Mouse (Mus musculus) hindbrain, embryonic 16.5 days (tissue): ENCODE results near the gene Myo19. TPM values are rescaled to one million over a fixed set of nuclear protein-coding genes. Genes with fewer than 3 reads are reported as not detected.

Experiments used
- ATAC-seq: fragments of 200-750 bp; cut with Nextera tagmentation; 2 replicates; pipeline ENCODE4 v1.8.0; 2017; ENCODE audit warnings: moderate TSS enrichment, moderate library complexity
- H3K27ac ChIP-seq: fragments of 300-500 bp; sonication (generic); 2 replicates; pipeline ENCODE4 v1.5.1; 2014; ENCODE audit warnings: low read depth, mild to moderate bottlenecking, control low read depth, low read length, moderate library complexity
- H3K27me3 ChIP-seq: fragments of 300-500 bp; sonication (generic); replicated peaks from 2 replicates; pipeline ENCODE4 v1.6.1; 2014; ENCODE audit warnings: low read length; ENCODE audit not compliant: control insufficient read depth, insufficient read depth
- H3K36me3 ChIP-seq: fragments of 300-500 bp; sonication (generic); 2 replicates; pipeline ENCODE4 v1.6.1; 2014; ENCODE audit warnings: mild to moderate bottlenecking, low read length, moderate library complexity, mixed read lengths; ENCODE audit not compliant: control insufficient read depth, insufficient read depth
- H3K4me1 ChIP-seq: fragments of 300-500 bp; sonication (generic); 2 replicates; pipeline ENCODE4 v1.6.1; 2014; ENCODE audit warnings: low read depth, low read length; ENCODE audit not compliant: control insufficient read depth, insufficient read depth
- H3K4me2 ChIP-seq: fragments of 300-500 bp; sonication (generic); 2 replicates; pipeline ENCODE4 v1.6.1; 2014; ENCODE audit warnings: mild to moderate bottlenecking, low read length, control low read depth, moderate library complexity
- H3K4me3 ChIP-seq: fragments of 300-500 bp; sonication (generic); 2 replicates; pipeline ENCODE4 v1.5.1; 2014; ENCODE audit warnings: mild to moderate bottlenecking, low read length, control low read depth, moderate library complexity
- H3K9ac ChIP-seq: fragments of 300-500 bp; sonication (generic); 2 replicates; pipeline ENCODE4 v1.6.1; 2014; ENCODE audit warnings: low read depth, mild to moderate bottlenecking, control low read depth, low read length, moderate library complexity
- H3K9me3 ChIP-seq: fragments of 300-500 bp; sonication (generic); 2 replicates; pipeline ENCODE4 v1.6.1; 2014; ENCODE audit warnings: mild to moderate bottlenecking, low read length, moderate library complexity; ENCODE audit not compliant: control insufficient read depth
- WGBS: fragments of 180-500 bp; shearing (Covaris S2); extraction: QIAGEN DNeasy Blood & Tissue Kit; methylation state at CpG from one replicate; pipeline ENCODE4 v1.1.7; 2014; 5-methylcytosine and 5-hydroxymethylcytosine counted together
- polyA plus RNA-seq: library from polyadenylated mRNA; unstranded; fragments of >200 nt; fragmentation: Nextera tagmentation; extraction: Ambion mirVana; gene quantifications from 2 replicates; pipeline ENCODE4 v1.2.1, GENCODE M21; 2015

Gene Myo19
- polyA plus RNA-seq, 1 experiment from 2014 or later: 6.3 TPM

GRCm38 (mm10) chr11:84919951-84920350 is 40.0 kb downstream of the Myo19 start:
- H3K4me3 ChIP-seq: no peak overlapping the region
- no peak overlapping the region for H3K27ac ChIP-seq
- peaks cover 11% of the 10 kb centered on the region for H3K4me1 ChIP-seq
- ATAC-seq: no peak
- WGBS: 75% methylated on average over 7 of the region's 7 CpGs
- H3K9me3 ChIP-seq: no peaks in the 10 kb centered on the region
- no peak overlapping the region for H3K4me2 ChIP-seq
- H3K9ac ChIP-seq: no peak overlapping the region
- no peaks in the 10 kb centered on the region for H3K27me3 ChIP-seq
- H3K36me3 ChIP-seq: no peaks in the 10 kb centered on the region

GRCm38 (mm10) chr11:84920981-84921380 is 41.0 kb downstream of the Myo19 start:
- Histone ChIP-seq H3K9ac (no peak overlapping the region), H3K4me3 (no peak overlapping the region), H3K4me1 (peaks cover 5% of the 10 kb centered on the region), H3K9me3 (no peaks in the 10 kb centered on the region), H3K36me3 (no peaks in the 10 kb centered on the region), H3K27me3 (no peaks in the 10 kb centered on the region), H3K27ac (no peak overlapping the region), H3K4me2 (no peak overlapping the region)
- WGBS: 89% methylated on average over 8 of the region's 8 CpGs
- no peak for ATAC-seq

- H3K9me3 ChIP-seq: no peaks in the 10 kb centered on the region
Measured at GRCm38 (mm10) chr11:84932261-84932660, 52.3 kb downstream of the Myo19 start.

GRCm38 (mm10) chr11:84939508-84940053 is 59.6 kb downstream of the Myo19 start:
- H3K4me2 ChIP-seq: no peak overlapping the region
- H3K27ac ChIP-seq: no peak overlapping the region
- 35% methylated on average over 8 of the region's 8 CpGs for WGBS
- peaks cover 3% of the 10 kb centered on the region; the same call in 1 of the 2 replicates for H3K27me3 ChIP-seq
- peak; percentile 70 for ATAC-seq
- H3K4me3 ChIP-seq: no peak overlapping the region
- no peak overlapping the region for H3K9ac ChIP-seq
- no peaks in the 10 kb centered on the region for H3K9me3 ChIP-seq
- H3K4me1 ChIP-seq: peaks cover 9% of the 10 kb centered on the region; the same call in 1 of the 2 replicates
- no peaks in the 10 kb centered on the region for H3K36me3 ChIP-seq

More at GRCm38 (mm10) chr11:84932261-84932660, 52.3 kb downstream of the Myo19 start:
- H3K4me2 ChIP-seq: no peak overlapping the region
- H3K36me3 ChIP-seq: no peaks in the 10 kb centered on the region
- H3K4me1 ChIP-seq: no peaks in the 10 kb centered on the region
- WGBS: 15% methylated on average over 6 of the region's 6 CpGs
- peaks cover 3% of the 10 kb centered on the region; the same call in 1 of the 2 replicates for H3K27me3 ChIP-seq
- no peak overlapping the region for H3K4me3 ChIP-seq
- H3K9ac ChIP-seq: no peak overlapping the region
- no peak for ATAC-seq
- no peak overlapping the region for H3K27ac ChIP-seq

GRCm38 (mm10) chr11:84940140-84940539 is 60.2 kb downstream of the Myo19 start:
- no peak overlapping the region for H3K9ac ChIP-seq
- H3K9me3 ChIP-seq: no peaks in the 10 kb centered on the region
- 50% methylated on average over 10 of the region's 10 CpGs for WGBS
- H3K4me1 ChIP-seq: peaks cover 9% of the 10 kb centered on the region; the same call in 1 of the 2 replicates
- no peak overlapping the region for H3K27ac ChIP-seq
- no peak for ATAC-seq
- peaks cover 3% of the 10 kb centered on the region; the same call in 1 of the 2 replicates for H3K27me3 ChIP-seq
- H3K4me3 ChIP-seq: no peak overlapping the region
- H3K4me2 ChIP-seq: no peak overlapping the region
- H3K36me3 ChIP-seq: no peaks in the 10 kb centered on the region

GRCm38 (mm10) chr11:84943948-84944347 is 64.0 kb downstream of the Myo19 start:
- no peaks in the 10 kb centered on the region for H3K36me3 ChIP-seq
- no peak for ATAC-seq
- peak overlapping the region; percentile 40 for H3K4me2 ChIP-seq
- WGBS: under 1% methylated on average over 15 of the region's 15 CpGs
- H3K27me3 ChIP-seq: peaks cover 3% of the 10 kb centered on the region; the same call in 1 of the 2 replicates
- no peaks in the 10 kb centered on the region for H3K9me3 ChIP-seq
- no peak overlapping the region for H3K9ac ChIP-seq
- peak overlapping the region; percentile 13; the same call in 1 of the 2 replicates for H3K4me3 ChIP-seq
- no peak overlapping the region for H3K27ac ChIP-seq
- peaks cover 9% of the 10 kb centered on the region; the same call in 1 of the 2 replicates for H3K4me1 ChIP-seq

- Histone ChIP-seq H3K36me3 (no peaks in the 10 kb centered on the region), H3K4me2 (no peak overlapping the region), H3K9ac (no peak overlapping the region), H3K4me3 (no peak overlapping the region), H3K9me3 (no peaks in the 10 kb centered on the region), H3K27me3 (peaks cover 3% of the 10 kb centered on the region; the same call in 1 of the 2 replicates), H3K4me1 (peaks cover 5% of the 10 kb centered on the region; the same call in 1 of the 2 replicates), H3K27ac (no peak overlapping the region)
- no peak for ATAC-seq
- WGBS: 8% methylated on average over 12 of the region's 12 CpGs
Measured at GRCm38 (mm10) chr11:84944639-84945435, 64.9 kb downstream of the Myo19 start.

- no peak overlapping the region for H3K9ac ChIP-seq
- no peak for ATAC-seq
- H3K4me3 ChIP-seq: no peak overlapping the region
- H3K9me3 ChIP-seq: no peaks in the 10 kb centered on the region
- peaks cover 4% of the 10 kb centered on the region; the same call in 1 of the 2 replicates for H3K4me1 ChIP-seq
- 76% methylated on average over 3 of the region's 3 CpGs for WGBS
- no peak overlapping the region for H3K27ac ChIP-seq
- H3K4me2 ChIP-seq: no peak overlapping the region
- no peaks in the 10 kb centered on the region for H3K36me3 ChIP-seq
- peaks cover 3% of the 10 kb centered on the region; the same call in 1 of the 2 replicates for H3K27me3 ChIP-seq
Measured at GRCm38 (mm10) chr11:84945841-84946240, 65.9 kb downstream of the Myo19 start.

GRCm38 (mm10) chr11:84947206-84947605 is 67.3 kb downstream of the Myo19 start:
- WGBS: 38% methylated on average over 6 of the region's 6 CpGs

More at GRCm38 (mm10) chr11:84947206-84947605, 67.3 kb downstream of the Myo19 start:
- H3K9me3 ChIP-seq: no peaks in the 10 kb centered on the region
- 0 out of 2 replicates have a peak overlapping the region, but pooled peaks have one; percentile 23 for H3K27ac ChIP-seq
- H3K4me2 ChIP-seq: no peak overlapping the region
- no peaks in the 10 kb centered on the region for H3K36me3 ChIP-seq
- peaks cover 4% of the 10 kb centered on the region; the same call in 1 of the 2 replicates for H3K4me1 ChIP-seq
- peaks cover 3% of the 10 kb centered on the region; the same call in 1 of the 2 replicates for H3K27me3 ChIP-seq
- H3K4me3 ChIP-seq: no peak overlapping the region
- ATAC-seq: no peak
- H3K9ac ChIP-seq: no peak overlapping the region
